Mouse (Mus musculus) MEL (cell line): ENCODE data around the gene Lonp2.

Source experiments
- CTCF ChIP-seq, 3 experiments: IDR thresholded peaks in 2 of 3; conservative IDR thresholded peaks in 1 of 3; 2 replicates each; pipeline ENCODE4 v1.5.1; 2011 to 2012; ENCODE audit warnings: low read length in 3 of 3, low read depth in 2 of 3, mild to moderate bottlenecking in 2 of 3, improper control_type of control experiment in 1 of 3, inconsistent platforms in 1 of 3, mixed read lengths in 1 of 3, moderate library complexity in 1 of 3; ENCODE audit not compliant: control insufficient read depth in 1 of 3, insufficient read depth in 1 of 3, poor library complexity in 1 of 3, severe bottlenecking in 1 of 3
- MAX ChIP-seq: IDR thresholded peaks from 2 replicates; pipeline ENCODE4 v1.6.1; 2011; ENCODE audit warnings: low read length, improper control_type of control experiment
- POLR2A ChIP-seq, 2 experiments: IDR thresholded peaks; 2 replicates each; pipeline ENCODE4 v1.6.1; 2011 to 2012; ENCODE audit warnings: low read length in 2 of 2, mild to moderate bottlenecking in 2 of 2, control low read depth in 1 of 2, improper control_type of control experiment in 1 of 2, low read depth in 1 of 2, moderate library complexity in 1 of 2; ENCODE audit not compliant: control insufficient read depth in 1 of 2, insufficient read depth in 1 of 2, poor library complexity in 1 of 2
- RCOR1 ChIP-seq: IDR thresholded peaks from 2 replicates; pipeline ENCODE4 v1.6.1; 2012; ENCODE audit warnings: low read depth, mild to moderate bottlenecking, inconsistent platforms, low read length, improper control_type of control experiment
- ZKSCAN1 ChIP-seq: IDR thresholded peaks from 2 replicates; pipeline ENCODE4 v1.6.1; 2012; ENCODE audit warnings: low read depth, mild to moderate bottlenecking, inconsistent platforms, low read length, improper control_type of control experiment, moderate library complexity
- ZMIZ1 ChIP-seq: IDR thresholded peaks from 2 replicates; pipeline ENCODE4 v1.6.1; 2012; ENCODE audit warnings: low read depth, mild to moderate bottlenecking, inconsistent platforms, low read length, improper control_type of control experiment, moderate library complexity

DNA sequence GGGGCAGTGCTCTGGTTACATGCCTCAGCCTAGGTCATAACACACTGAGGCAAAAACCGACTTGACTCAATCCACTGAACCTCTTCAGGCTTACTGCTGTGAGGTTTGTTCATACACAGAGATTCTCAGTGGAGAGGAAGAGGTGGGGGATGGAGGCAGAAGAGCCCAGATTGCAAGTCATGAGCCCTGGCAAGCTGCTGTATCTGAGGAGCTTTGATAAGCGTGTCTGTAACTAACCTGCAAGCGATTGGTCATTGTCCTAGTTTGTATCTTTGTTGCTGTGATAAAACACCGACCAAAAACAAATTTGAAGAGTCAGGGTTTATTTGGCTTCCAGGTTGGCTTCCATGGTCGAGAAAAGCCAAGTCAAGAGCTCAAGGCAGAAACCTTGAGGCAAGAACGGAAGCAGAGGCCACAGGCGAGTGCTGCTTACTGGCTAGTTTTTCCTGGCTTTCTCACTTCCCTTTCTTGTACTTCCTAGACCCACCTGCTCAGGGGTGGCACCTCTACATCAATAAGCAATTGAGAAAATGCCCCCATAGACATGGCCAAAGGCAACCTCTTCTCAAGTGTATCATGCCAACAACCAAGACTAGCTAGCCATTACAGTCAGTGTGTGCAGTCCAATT is 6.0 kb upstream of the Lonp2 start:
- TF ChIP-seq RCOR1 (peak; percentile 98), POLR2A (IDR thresholded peaks at IDR 0.05; ENCODE audit: control insufficient read depth in 1 of 2, insufficient read depth in 1 of 2, low read depth in 1 of 2, low read length in 2 of 2, poor library complexity in 1 of 2) (no peak), CTCF (IDR thresholded peaks at IDR 0.05 in 2 of 3, conservative IDR thresholded peaks at IDR 0.05 in 1 of 3; ENCODE audit: control insufficient read depth in 1 of 3, insufficient read depth in 1 of 3, low read depth in 2 of 3, low read length in 3 of 3, poor library complexity in 1 of 3, severe bottlenecking in 1 of 3) (no peak), ZMIZ1 (no peak), MAX (no peak), ZKSCAN1 (no peak)
